Mouse (Mus musculus) bone marrow, adult 2 months (tissue): ENCODE results near the gene Camkk2.

Experiments used
- CTCF ChIP-seq: fragments of 200-500 bp; IDR thresholded peaks from 2 replicates; pipeline ENCODE4 v1.5.1; 2011; ENCODE audit warnings: low read length, control low read depth; ENCODE audit not compliant: control insufficient read depth, insufficient read depth
- POLR2A ChIP-seq: fragments of 200-500 bp; IDR thresholded peaks from 2 replicates; pipeline ENCODE4 v1.6.1; 2011; ENCODE audit warnings: low read depth, mild to moderate bottlenecking, control low read depth, low read length, borderline replicate concordance; ENCODE audit not compliant: control insufficient read depth

- TF ChIP-seq CTCF (no peak), POLR2A (no peak)
Measured at GRCm38 (mm10) chr5:122778231-122779226, 680 bp downstream of the Camkk2 start.
